Mouse (Mus musculus) CD4-positive helper T cell, adult 2 months (primary cell): ENCODE results near the gene Bpifa2.
"Not testable (repeated sequence)": the region's sequence is repeated elsewhere in the genome, so short reads cannot be mapped to it uniquely, and the experiment has no call there.

ENCODE experiments used
- DNase-seq: peaks from one replicate; pipeline ENCODE4 v3.0.0-alpha.2; 2012; ENCODE audit warnings: low read depth, missing footprints, low spot score

Gene Bpifa2

DNA sequence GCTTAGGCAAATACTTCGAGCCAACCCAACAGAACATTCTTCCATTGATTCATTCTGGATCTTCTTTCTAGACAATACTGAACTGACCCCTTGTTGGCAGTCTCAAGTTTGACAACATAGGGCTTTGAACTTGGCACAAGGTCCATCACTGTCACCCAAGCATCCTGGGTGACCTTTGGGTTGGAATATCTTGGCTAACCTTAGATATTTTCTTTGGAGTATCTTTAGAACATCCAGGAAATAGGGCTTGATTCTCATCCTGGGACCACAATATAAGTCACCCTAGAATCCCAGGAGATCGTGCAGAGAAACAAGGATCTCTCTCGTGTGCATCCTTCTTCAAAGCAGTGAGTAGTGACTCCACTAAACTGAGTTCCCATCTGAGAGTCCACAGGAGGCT lies at the start of gene Bpifa2:
Gene Bpifa2, plus strand, starts transcription at position 301 of the 400 bp plus-strand sequence.
- no peak for DNase-seq

DNA sequence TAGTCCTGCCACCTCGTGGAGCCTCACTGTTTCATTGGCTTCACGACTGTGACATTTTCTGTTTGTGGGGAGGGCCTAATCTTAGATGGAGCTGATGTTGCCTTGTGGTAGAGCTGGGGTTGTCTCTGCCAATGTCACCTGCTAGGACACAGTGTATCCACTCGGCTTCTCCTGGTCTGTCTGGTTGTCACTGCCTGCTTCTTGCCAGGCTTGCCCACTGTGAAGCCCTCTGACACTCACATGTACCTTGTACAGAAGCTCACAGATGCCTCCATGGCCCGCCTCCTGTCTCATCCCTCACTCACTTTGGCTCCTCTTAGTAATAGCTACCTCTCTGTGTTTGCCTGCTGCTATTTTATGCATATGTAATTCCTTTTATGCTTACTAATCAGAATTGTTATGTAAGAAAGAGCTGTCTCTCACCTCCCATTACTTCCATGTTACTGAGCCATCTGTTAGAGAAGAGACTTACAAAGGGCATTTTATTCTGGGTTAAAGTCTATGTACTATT lies 45.2 kb upstream of the Bpifa2 start:
- DNase-seq, result no peak

GRCm38 (mm10) chr2:153963334-153963733 lies 44.7 kb upstream of the Bpifa2 start:
- no peak for DNase-seq

DNA sequence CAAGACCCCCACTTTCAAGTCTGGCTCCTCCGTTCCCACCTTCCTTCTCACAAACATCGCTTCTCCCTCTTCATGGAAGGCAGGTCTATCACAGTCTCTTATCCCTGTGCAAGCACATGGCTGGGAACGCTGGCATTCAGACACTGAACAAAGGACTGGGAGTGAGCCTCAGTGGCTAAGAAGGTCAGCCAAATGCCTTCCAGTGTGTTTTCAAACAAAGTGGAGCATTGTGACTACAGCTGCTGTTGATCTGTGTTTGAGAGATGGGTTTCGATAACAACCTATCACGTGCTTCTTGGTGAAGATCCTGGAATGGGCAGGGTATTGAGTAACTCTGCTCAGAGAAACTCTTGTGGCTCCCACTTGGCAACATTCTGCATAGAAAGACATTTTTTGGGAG lies 37.8 kb upstream of the Bpifa2 start:
- DNase-seq, result no peak

- DNase-seq, result no peak
Measured at GRCm38 (mm10) chr2:153974582-153974981, 33.5 kb upstream of the Bpifa2 start, which contains the start of gene Bpifa6. Bpifa6 (plus strand) TSS chr2:153974945.

DNA sequence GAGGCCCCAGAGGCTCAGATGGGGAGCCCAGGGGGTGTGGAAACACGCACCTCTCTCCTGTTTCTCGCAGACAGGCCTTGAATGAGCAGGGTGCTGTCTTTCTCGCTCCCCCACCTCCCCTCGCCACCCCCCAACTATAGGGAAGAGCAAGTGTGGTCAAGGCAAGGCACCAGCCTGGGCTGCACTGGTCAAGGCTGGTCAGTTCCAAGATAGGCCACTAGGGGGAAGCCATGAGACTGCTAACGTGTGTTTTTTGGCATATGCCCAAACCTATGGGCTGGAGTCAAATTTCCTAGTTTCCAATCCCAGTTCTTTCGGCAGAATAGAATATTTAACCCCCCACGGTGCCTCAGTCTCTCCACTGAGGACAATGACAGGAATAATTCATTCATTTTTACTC lies 12.3 kb upstream of the Bpifa2 start:
- peak; percentile 35 for DNase-seq

GRCm38 (mm10) chr2:154000501-154000900 lies 7.6 kb upstream of the Bpifa2 start:
- DNase-seq, result no peak

GRCm38 (mm10) chr2:154001056-154001455 lies 7.0 kb upstream of the Bpifa2 start:
- DNase-seq, result no peak

DNA sequence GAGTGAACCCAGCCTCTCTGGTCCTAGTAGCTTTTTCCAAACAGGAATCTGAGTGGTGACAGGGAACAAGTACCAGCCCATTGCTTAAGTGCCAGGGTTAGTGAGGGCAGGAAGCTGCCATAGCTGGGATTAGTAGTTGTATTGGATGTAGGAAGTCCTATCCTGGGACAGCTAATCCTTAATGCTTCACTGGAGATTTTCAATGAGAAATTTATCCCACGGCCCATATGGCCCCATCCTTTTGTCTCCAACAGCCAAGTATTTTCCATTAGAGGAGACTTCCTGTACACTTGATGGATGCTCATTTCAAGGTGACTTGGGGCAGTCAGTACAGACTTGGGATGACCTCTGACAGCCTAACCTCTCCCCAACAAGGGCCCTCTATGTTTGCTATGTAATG lies 3.6 kb upstream of the Bpifa2 start:
- DNase-seq, result no peak

- no peak for DNase-seq
Measured at GRCm38 (mm10) chr2:154005094-154005493, 3.0 kb upstream of the Bpifa2 start.

GRCm38 (mm10) chr2:154005734-154006133 lies 2.3 kb upstream of the Bpifa2 start:
- DNase-seq, result no peak

DNA sequence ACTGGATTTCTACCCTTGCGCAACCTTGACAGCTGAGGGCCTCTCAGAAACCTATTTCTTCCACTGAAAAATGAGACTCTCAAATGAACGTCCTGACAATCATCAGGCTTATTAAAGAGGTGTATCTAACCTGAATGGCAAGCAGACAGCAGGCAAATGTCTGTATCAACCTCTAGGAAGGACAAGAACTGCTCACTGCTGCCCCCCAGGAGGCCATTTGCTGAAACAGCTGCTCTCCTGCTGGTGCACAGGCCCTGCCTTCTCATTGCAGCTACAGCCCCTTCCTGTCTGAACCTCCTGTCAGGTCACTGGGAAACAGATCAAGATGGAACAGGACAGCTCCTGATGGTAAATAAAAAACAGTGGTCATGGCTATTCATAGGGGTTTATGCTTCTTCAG lies 1.7 kb upstream of the Bpifa2 start:
- DNase-seq, result no peak

DNA sequence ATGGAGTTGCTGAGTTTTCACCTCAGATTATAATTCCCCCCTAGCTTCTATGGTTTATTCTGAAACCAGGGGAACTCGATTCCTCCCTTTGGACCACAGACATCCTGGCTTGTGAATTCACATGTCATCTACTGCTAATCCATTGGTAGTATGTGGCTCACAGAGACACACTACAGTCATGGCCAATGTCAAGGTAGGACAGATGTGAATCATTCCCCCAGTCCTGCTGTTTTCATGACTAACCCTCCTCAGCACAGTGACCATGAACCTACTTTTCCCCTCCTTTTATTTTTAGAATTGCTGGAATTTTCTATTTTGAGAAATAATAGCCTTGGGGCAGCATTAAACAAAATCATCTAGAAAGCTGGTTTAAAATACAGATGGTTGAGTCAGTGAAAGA lies 684 bp upstream of the Bpifa2 start:
- no peak for DNase-seq

DNA sequence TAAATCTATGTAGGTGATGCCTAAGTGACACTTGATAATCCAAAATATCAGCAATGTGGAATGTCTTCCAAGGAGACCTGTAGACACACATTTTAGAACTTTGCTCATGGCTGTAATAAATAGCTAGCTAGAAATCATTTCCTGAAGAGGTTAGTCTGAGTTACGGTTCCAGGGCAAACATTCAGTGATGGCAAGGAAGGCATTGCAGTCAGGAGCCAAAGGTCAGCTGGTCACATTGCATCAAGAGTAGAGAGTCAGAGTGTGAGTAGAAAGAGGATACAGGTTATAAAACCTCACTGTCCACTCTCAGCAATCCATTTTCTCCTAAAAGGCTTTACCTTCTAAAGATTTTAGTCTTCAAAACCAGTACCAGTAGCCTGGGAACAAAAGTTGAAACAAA lies 9.9 kb downstream of the Bpifa2 start:
- no peak for DNase-seq

GRCm38 (mm10) chr2:154024676-154025075 lies 16.6 kb downstream of the Bpifa2 start:
- not testable (repeated sequence) for DNase-seq

GRCm38 (mm10) chr2:154038932-154039331 lies 30.9 kb downstream of the Bpifa2 start:
- peak; percentile 8 for DNase-seq

- no peak for DNase-seq
Measured at GRCm38 (mm10) chr2:154044743-154045142, 36.7 kb downstream of the Bpifa2 start.

DNA sequence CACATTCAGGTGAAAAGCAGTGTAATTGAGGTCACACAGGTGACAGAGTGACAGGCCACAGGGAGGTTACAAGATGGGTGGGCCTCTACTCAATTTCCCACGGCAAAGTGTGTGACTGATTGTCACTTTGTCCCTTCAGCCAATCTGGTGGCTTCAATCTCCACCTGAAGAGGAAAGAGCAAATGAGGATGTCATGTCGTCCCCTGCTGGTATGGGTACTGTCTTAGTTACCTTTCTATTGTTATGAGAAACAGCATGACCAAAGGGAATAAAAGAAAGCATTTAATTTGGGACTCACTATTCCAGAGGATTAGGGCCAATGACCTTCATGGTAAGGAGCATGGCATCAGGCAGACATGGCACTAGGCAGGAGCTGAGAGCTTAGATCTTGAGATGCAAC lies 50.6 kb downstream of the Bpifa2 start:
- DNase-seq, result no peak
